Mouse (Mus musculus): ENCODE measurements around the gene Nexmif. TPM values are rescaled to one million over a fixed set of nuclear protein-coding genes. Genes with fewer than 3 reads are reported as not detected.

The Nexmif gene
- polyA plus RNA-seq (2017; shearing (Covaris generic)) = not detected

GRCm38 (mm10) chrX:104200736-104201591 is at the start of gene Nexmif:
TSS of gene Nexmif (minus strand) at chrX:104201185.

Other genes with a start within 250 kb of the Nexmif start
- gene Rlim, start 219.9 kb downstream of the Nexmif start, polyA plus RNA-seq (2017; shearing (Covaris generic)) = 10 to 100 TPM; 23.5 to 26.8 TPM
- gene Abcb7, start 212.7 kb upstream of the Nexmif start, polyA plus RNA-seq (2017; shearing (Covaris generic)) = 10 to 100 TPM; 14.7 to 16.4 TPM

Data from activated CD4-positive, CD25-positive, alpha-beta regulatory T cell (primary cell).